Mouse (Mus musculus): ENCODE results near the gene Tstd1.

Gene Tstd1

GRCm38 (mm10) chr1:171419905-171420304, 1.2 kb downstream of the Tstd1 start:
- no peak for DNase-seq

- no peak for DNase-seq
These were observed 3.9 kb downstream of the Tstd1 start for GRCm38 (mm10) chr1:171422504-171423095.

DNA sequence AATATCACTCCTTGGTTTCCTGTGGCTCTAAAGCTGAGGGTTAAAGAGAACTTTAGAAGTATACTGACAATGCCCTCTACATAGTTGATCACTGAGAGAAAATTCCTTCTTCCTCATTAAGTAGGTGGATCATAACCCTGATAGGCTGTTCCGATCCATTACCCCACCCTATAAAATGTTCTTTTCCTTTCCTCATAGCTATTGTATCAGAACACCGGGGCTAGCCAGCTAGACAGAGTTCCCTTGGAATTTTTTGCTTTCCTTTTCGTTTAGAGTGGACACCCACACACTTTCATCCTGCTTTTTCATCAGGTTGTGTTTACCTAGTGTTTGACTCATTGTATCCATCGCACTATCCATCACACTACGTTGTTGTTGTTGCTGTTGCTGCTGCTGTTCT, 6.0 kb downstream of the Tstd1 start:
- DNase-seq, result no peak

GRCm38 (mm10) chr1:171425126-171425525, 6.5 kb downstream of the Tstd1 start:
- no peak for DNase-seq

DNA sequence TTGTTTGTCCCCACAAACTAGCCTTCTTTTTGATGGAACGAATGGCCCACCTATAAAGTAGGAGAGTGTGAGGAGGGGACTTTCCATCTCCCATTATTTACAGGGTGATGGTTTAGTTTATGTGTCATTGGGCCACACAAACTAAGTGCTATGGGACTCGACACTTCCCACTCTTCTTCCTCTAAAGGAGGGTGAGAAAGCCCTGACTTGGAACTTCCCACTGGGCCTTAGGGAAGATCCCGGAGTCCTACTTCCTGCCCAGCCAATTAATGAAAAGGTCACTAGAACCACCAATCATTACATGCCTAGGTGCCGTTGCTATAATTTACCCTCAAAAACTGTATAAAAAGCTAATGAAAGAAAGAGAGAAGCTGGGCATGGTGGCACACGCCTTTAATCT, 13.5 kb downstream of the Tstd1 start:
- no peak for DNase-seq

DNA sequence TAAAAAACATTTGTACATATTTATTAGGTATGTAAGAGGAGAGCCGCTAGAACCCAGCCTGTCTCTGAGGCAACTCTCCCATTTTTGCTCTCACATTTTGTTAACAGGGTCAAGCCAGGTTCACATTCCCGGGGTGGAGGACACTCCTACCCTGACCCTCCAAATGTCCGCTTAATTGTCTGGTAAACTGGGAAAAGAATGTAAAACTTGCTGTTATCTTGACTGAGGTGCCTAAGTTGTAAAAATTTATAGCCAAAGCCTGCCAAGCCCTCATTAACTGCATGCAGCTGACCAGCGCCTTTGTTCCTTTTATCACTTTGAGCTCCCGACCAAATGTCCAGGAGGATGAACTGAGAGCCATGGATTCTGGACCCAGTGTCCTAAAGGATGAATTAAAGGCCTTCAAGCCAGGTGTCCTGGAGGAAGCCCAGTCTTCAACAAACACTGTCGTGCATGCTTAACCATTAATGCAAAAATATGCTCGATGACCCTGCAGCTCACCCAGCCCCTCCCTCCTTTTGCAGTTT, 16.7 kb downstream of the Tstd1 start:
- DNase-seq, result no peak

- no peak for DNase-seq
These were observed 17.3 kb downstream of the Tstd1 start for GRCm38 (mm10) chr1:171435974-171436373.

DNA sequence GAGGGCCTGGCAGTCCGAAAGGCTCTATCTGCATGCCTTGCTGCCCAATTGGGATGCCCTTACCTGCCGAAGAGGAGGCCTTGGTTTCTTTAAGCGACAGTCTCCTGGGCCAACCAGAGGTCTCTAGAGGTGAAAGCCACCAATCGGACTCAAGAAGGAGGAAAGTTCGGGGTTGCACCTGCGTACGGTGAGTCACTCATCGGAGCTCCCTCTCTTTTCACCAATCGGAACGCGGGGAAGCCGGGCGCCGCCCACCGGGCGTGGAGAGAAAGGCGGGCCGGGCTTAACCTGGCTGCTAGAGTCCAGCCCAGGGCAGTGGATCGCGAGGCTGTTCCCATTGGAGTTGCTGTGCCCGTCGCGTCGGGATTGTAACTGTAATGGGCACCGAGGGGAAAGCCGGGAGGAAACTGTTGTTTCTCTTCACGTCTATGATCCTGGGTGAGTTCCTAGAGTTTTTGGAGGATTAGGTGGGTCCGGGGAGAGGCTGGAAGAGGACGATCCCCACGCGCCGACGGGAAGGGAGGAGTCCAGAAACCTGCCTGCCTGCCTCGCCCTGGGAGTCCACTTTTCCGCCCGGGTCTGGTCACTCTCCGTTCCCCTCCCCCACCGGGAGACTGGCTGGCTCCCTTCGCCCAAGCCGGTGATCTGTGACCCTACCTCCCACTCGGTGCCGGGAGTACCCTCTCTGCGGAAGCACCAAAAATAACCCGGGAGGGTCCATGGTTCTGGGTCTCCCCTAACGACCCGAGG, 18.8 kb downstream of the Tstd1 start, which contains the start of gene F11r:
Gene F11r, plus strand, starts transcription at position 272 of the 750 bp plus-strand sequence.
- peak; percentile 66 for DNase-seq

DNA sequence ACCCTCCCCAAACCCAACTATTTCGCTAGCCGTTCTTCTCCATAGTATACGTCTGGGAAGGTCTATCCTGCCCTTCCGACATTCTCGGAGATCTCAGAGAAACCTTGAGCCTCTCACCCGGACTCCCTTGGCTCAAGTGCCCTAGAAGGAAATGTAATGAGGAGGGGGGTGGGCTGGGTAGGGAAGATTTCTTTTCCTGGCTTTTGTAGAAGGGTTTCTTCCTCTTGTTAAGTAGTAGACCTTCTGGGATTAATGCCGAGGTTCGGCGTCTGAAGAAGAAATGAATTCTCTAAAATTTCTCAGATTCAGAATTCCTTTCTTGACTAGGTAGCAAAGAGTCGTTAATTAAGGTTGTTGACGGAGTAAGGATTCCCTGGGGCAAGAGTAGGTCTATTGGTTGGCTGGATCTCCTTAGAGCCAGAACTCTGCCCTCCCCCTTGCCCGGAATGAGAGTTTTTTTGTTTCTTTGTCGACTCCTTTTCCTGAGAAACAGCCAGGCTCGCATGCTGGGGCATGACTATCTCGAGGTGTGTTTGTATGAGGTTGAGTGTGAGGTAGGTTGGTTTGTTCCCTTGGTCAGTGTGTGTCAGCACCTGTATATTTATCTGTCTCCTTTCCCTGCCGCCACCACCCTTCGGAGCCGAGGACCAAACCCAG, 19.5 kb downstream of the Tstd1 start:
- no peak for DNase-seq

GRCm38 (mm10) chr1:171439072-171439471, 20.4 kb downstream of the Tstd1 start:
- no peak for DNase-seq

DNA sequence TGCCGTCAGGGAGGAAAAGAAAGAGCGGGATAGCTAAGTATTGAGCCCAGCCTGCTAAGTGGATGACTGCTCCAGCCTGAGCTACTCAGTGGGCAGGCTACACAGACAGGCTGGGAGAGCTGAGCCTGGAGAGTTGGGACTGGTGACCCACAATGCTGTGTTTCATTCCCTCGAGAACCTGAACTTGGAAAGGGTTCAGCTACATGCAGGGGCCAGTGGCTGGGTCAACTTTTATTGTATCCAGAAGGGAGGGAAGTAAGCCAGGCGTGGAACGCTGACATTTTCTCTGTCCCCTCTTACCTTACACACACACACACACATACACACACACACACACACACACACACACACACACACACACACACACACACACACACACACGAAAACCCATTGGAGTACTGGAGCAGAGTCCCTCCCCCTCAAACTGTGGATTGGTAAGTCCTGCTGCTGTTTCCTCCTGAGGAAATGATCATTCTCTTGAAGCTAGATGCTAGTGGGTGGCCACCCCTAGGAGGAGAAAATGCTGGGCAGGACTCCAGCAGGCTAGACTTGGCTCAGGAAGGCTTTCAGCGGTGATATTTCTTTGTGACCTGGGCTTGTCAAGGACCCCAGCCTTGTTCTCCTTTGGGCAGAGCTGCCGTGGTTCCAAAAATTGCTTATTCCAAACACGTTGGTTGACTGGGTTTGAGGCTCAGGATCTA, 21.5 kb downstream of the Tstd1 start:
- no peak for DNase-seq

GRCm38 (mm10) chr1:171441466-171442412, 23.1 kb downstream of the Tstd1 start:
- DNase-seq, result no peak

- no peak for DNase-seq
These were observed 23.7 kb downstream of the Tstd1 start for GRCm38 (mm10) chr1:171442413-171442760.

DNA sequence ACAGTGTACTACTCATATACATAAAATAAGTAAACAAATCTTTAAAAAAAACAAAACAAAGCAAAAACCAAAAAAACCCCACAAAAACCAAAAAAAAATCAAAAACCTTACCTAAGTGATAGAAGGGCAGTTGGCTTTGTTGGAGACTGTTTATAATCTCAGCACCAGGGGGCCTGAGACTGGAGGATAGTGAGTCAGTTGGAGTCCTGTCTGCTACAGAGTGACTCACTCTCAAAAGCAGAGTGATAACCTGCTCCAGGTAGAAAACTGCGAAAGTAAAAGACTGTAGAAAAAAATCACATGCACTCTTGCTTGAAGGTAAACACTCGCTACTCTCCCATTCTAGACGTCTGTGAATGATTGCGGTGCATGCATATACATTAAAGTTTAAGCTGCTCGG, 26.4 kb downstream of the Tstd1 start:
- no peak for DNase-seq

- no peak for DNase-seq
These were observed 28.2 kb downstream of the Tstd1 start for GRCm38 (mm10) chr1:171446854-171447253.

- no peak for DNase-seq
These were observed 29.0 kb downstream of the Tstd1 start for GRCm38 (mm10) chr1:171447692-171448091.

DNA sequence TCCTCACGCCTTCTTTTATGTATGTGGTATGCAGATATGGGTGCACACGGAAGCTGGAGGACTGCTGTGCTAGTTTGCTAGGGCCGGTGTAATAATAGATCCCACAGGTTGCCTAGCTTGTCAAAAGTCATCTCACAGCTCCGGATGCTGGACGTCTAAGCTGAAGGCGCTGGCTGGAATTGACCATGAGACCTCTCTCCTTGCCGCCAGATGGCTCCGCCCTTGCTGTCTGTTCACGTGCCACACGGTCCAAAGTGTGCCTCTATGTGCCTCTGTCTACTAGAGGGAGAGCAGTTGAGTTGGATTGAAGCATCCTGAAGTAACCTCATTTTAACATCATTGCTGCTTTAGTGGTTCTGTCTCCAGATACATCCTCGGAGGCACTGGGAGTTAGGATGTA, 31.4 kb downstream of the Tstd1 start:
- no peak for DNase-seq

DNA sequence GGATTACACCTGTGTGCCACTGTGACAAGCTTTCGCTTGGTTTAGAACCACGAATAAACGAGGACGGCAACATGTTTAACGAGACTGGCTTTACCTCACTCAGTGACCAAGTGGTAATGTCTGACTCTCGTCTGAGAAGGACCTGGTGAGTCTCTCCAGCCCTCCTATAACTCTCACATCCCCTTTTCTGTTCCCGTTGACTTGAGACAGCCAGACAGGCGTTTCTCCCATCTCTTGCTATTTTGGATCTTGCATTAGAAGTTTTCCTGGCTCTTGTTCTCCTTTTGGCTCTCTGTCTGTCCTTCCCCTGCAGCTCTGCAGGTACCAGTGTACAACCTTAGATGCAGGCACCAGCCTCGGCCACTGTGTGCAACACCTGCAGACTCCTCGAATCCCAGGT, 32.3 kb downstream of the Tstd1 start:
- DNase-seq, result no peak

DNA sequence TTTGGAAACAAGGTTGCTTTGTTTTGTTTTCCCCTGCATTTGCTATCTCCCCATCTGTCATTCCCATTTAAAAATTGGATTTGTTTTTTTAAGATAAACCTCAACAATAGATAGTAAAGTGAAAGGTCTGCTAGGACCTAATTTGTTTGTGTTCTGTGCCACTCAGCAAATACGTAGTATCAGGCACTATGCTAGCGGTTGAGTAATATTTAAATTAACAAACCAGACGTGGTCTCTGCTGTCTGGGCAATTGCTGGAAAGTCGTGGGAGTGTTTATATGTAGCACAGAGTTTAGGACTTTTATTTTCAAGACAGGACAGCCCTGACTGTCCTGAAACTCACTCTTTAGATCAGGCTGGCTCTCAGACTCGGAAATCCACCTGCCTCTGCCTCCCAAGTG, 33.9 kb downstream of the Tstd1 start:
- DNase-seq, result no peak

DNA sequence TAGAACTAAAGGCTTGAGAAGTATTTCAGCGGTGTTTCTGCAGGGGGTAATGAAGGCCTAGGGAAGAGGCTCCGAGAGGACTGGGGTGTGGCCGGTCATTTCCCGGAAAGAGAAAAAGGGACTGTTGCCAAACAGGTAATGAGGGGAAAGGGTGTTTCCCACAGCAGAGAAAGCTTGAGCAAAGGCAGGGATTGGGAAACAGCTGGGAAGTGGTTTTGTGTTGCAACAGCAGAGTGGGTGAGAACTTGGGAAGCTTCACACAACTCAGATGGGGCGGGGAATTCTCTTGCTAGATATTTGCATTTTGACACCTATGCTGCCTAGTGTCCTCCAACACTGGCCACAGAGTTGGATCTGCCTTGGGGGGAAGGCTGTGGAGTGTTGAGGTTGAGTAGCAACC, 34.3 kb downstream of the Tstd1 start:
- DNase-seq, result no peak

- DNase-seq, result no peak
These were observed 36.3 kb downstream of the Tstd1 start for GRCm38 (mm10) chr1:171454926-171455325.

GRCm38 (mm10) chr1:171457568-171457967, 38.9 kb downstream of the Tstd1 start:
- DNase-seq, result no peak

All from thymus, postnatal 36 days (tissue).